Mouse (Mus musculus) ES-Bruce4 (cell line): ENCODE data around the gene Farp2. TPM values are rescaled to one million over a fixed set of nuclear protein-coding genes. Genes with fewer than 3 reads are reported as not detected.

Experiments
- H3K27ac ChIP-seq: 2 replicates; pipeline ENCODE4 v1.5.1; 2012; ENCODE audit warnings: low read length, inconsistent platforms; ENCODE audit not compliant: insufficient read depth
- H3K27me3 ChIP-seq: 2 replicates; pipeline ENCODE4 v1.6.1; 2012; ENCODE audit warnings: mild to moderate bottlenecking, low read length, inconsistent platforms; ENCODE audit not compliant: control insufficient read depth, poor library complexity, insufficient read depth, severe bottlenecking
- H3K36me3 ChIP-seq: 2 replicates; pipeline ENCODE4 v1.6.1; 2012; ENCODE audit warnings: inconsistent platforms, mild to moderate bottlenecking, low read length, moderate library complexity; ENCODE audit not compliant: control insufficient read depth, poor library complexity, insufficient read depth, severe bottlenecking
- H3K4me1 ChIP-seq: one replicate; pipeline ENCODE4 v1.8.1; 2011; ENCODE audit warnings: low read length; ENCODE audit not compliant: control insufficient read depth, insufficient read depth
- H3K4me3 ChIP-seq: 2 replicates; pipeline ENCODE4 v1.5.1; 2011; ENCODE audit warnings: low read depth, mild to moderate bottlenecking, low read length
- H3K9ac ChIP-seq: 2 replicates; pipeline ENCODE4 v1.6.1; 2012; ENCODE audit warnings: low read depth, mild to moderate bottlenecking, inconsistent platforms; ENCODE audit not compliant: poor library complexity, severe bottlenecking
- H3K9me3 ChIP-seq: replicated peaks from 2 replicates; pipeline ENCODE4 v1.6.1; 2012; ENCODE audit warnings: mild to moderate bottlenecking, low read length, inconsistent platforms; ENCODE audit not compliant: control insufficient read depth, poor library complexity, insufficient read depth, severe bottlenecking
- CTCF ChIP-seq: IDR thresholded peaks from one replicate; pipeline ENCODE4 v1.8.1; 2011; ENCODE audit warnings: low read depth, low read length
- EP300 ChIP-seq: IDR thresholded peaks from 2 replicates; pipeline ENCODE4 v1.6.1; 2011; ENCODE audit warnings: low read depth, low read length; ENCODE audit not compliant: insufficient read depth
- POLR2A ChIP-seq: IDR thresholded peaks from one replicate; pipeline ENCODE4 v1.8.1; 2011; ENCODE audit warnings: low read length; ENCODE audit not compliant: insufficient read depth
- polyA plus RNA-seq: library from polyadenylated mRNA; stranded (reverse); fragments of >200 nt; gene quantifications from 2 replicates; pipeline ENCODE4 v1.2.4, GENCODE M21; 2011; ENCODE audit warnings: low read depth; ENCODE audit not compliant: missing spikeins, insufficient read depth, insufficient read length

Gene Farp2
- polyA plus RNA-seq, 1 experiment: 4.0 TPM

DNA sequence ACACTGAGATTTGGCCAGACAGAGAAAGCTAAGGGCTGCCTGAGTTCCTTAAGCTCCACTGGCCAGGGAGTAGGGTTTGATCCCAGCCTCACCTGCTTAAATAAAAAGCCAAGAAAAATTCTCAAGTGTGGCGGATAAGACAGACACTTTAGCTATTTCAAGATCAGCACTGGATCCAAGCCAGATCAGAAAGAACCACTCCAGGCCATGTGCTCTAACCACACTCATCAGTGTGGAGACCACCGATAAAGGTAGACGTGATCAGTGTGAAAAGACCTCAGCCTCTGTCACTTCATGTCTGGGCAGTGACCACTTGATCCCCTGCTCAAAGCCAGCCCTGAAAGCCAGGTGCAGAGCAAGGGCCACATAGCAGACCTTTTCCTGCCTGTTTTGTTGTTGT lies 120.8 kb downstream of the Farp2 start:
- Histone ChIP-seq H3K36me3 (peaks cover 10% of the 10 kb centered on the region), H3K4me3 (no peak overlapping the region), H3K4me1 (peaks cover 1% of the 10 kb centered on the region), H3K9ac (no peak overlapping the region), H3K27ac (no peak overlapping the region), H3K27me3 (no peaks in the 10 kb centered on the region), H3K9me3 (no peaks in the 10 kb centered on the region)
- TF ChIP-seq POLR2A (no peak), EP300 (no peak), CTCF (no peak)

DNA sequence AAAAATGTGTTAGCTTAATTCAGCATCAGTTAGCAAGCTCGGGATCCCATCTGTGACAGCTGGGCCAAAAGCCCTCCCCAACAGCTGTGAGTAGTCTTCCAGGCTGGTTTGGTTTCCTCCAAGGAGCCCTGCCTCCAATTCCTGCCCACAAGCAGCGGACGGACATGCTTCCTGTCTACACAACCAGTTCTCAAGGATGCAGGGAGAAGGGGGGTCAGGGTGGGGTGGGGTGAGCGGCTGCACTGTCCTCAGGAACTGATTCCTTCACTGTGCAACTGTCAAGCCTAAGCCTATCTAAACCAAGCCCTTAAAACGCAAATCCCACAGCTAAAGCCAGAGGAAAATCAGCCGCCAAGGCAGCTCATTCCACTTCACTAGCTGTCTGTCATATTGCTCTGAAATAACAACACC lies 122.6 kb downstream of the Farp2 start:
- Histone ChIP-seq H3K4me3 (peak overlapping the region; percentile 81), H3K4me1 (peaks cover 1% of the 10 kb centered on the region), H3K9ac (peak overlapping the region; percentile 71), H3K36me3 (no peaks in the 10 kb centered on the region; the same call in 1 of the 2 replicates), H3K9me3 (no peaks in the 10 kb centered on the region), H3K27me3 (no peaks in the 10 kb centered on the region), H3K27ac (no peak overlapping the region)
- TF ChIP-seq POLR2A (no peak), EP300 (no peak), CTCF (no peak)

DNA sequence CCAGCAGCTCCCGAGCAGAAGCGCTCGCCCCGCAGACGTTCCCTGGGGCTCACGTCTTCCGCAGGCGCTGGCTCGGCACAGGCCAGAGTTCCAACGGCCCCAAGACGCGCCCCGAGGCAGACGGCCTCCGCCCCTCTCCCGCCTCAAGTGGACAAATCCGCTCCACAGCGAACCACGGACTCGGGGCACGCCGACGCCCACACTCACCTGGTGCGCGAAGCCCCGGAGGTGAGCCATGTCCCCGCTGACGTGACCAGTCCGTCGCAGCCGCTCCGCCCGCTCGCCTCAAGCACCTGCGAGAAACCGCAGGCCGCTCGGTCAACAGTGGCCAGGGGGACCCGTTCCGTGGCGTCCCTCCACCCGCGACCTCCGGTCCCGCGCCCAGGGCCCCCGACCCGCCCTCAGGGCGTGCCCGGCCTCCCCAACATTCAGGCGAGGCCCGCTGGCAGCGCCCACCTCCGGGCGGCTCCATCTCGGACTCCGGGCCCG lies 123.3 kb downstream of the Farp2 start:
- peak overlapping the region; percentile 71 for H3K9ac ChIP-seq
- H3K4me3 ChIP-seq: peak overlapping the region; percentile 81
- H3K9me3 ChIP-seq: no peaks in the 10 kb centered on the region
- H3K27me3 ChIP-seq: no peaks in the 10 kb centered on the region
- no peaks in the 10 kb centered on the region; the same call in 1 of the 2 replicates for H3K36me3 ChIP-seq
- H3K27ac ChIP-seq: no peak overlapping the region
- TF ChIP-seq CTCF (no peak), EP300 (no peak), POLR2A (no peak)
- peaks cover 1% of the 10 kb centered on the region for H3K4me1 ChIP-seq

DNA sequence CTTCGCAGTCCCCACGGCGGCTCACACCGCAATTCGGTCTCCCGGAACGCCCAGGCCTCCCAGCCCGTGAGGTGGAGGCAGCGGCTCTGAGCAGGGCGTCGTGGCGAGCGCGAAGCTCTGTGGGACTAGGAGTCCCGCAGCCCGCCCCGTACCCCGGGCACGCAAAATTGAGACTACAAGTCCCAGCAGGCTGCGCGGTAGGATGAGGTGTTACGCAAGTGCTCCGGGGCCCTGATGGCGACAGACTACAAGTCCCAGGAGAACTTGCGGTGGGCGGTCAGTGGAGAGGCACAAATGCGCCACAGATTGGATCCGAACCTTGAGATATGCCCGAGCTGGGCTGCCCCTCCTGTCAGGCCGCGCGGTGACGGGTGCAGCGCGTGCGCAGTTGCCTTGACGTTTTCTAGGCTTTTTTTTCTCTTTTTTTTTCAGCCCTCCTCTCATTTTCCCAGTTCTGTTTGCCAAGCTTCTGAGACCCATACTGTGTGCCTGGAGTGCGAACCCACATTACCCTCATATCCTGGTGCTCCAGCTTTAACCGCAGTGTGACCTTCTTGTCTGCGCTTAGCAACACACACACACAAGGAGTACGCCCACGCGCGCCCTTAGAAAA lies 123.8 kb downstream of the Farp2 start:
- Histone ChIP-seq H3K27ac (peak overlapping the region; percentile 42), H3K4me1 (peaks cover 1% of the 10 kb centered on the region), H3K9ac (peak overlapping the region; percentile 71), H3K4me3 (peak overlapping the region; percentile 89), H3K27me3 (no peaks in the 10 kb centered on the region), H3K9me3 (no peaks in the 10 kb centered on the region), H3K36me3 (no peaks in the 10 kb centered on the region; the same call in 1 of the 2 replicates)
- TF ChIP-seq EP300 (no peak), POLR2A (no peak), CTCF (no peak)

DNA sequence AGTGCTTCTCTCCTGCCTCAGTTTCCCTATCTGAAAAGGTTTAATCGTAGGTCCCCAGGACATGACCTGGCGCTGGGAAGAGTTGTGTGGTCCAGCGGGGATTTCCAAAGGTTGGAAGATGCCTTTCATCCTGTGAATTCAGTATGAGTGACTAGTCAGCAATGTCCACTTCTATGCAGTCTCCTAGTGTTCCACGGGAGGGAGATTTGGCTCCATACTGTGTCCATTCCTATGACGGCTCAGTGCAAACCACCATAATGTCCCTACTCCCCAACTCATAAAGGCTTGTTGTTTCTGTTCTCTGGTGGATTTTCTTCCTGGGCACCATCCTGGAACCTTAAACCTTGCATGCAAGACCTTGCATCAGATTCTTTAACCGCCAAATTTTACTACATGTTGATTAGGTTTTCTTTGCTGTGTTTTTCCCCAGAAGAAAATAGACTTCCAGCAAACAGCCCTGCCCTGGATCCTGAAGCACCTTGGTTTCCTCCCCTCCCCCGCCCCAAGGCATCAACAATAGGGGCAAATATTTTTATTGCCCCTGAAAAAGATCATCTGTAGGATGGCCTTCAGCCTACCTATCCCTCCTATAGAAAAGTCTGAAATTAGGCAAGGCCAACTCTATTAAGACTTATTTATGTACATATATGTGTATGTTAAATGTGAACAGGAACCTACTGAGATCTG lies 124.5 kb downstream of the Farp2 start:
- Histone ChIP-seq H3K27me3 (no peaks in the 10 kb centered on the region), H3K9me3 (no peaks in the 10 kb centered on the region), H3K4me1 (peaks cover 1% of the 10 kb centered on the region), H3K27ac (peak overlapping the region; percentile 42), H3K4me3 (peak overlapping the region; percentile 89), H3K36me3 (no peaks in the 10 kb centered on the region; the same call in 1 of the 2 replicates), H3K9ac (peak overlapping the region; percentile 53)
- no peak for TF ChIP-seq EP300
- TF ChIP-seq POLR2A: no peak
- no peak for TF ChIP-seq CTCF

DNA sequence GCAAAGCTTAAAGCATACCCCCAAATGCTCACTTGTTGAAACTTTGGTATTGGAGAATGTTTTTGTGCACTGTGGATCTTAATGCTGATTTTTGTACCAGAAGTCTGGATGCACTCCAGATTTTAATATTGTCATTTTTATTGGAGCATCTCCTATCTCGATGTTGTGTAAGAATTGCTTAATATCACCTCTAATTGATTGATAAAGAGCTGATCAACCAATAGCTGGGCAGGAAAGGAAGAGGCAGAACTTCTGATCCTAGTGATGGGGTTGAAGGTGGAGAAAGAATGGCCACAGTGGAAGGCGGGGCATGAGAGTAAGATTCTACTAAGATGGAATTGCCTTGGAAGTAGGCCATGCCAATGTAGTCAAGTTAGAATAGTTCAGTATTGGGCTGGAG lies 130.1 kb downstream of the Farp2 start:
- Histone ChIP-seq H3K9me3 (no peaks in the 10 kb centered on the region), H3K27me3 (no peaks in the 10 kb centered on the region), H3K4me3 (no peak overlapping the region), H3K9ac (no peak overlapping the region), H3K4me1 (no peaks in the 10 kb centered on the region), H3K36me3 (no peaks in the 10 kb centered on the region), H3K27ac (no peak overlapping the region)
- TF ChIP-seq CTCF (no peak), POLR2A (no peak), EP300 (no peak)
